Mouse (Mus musculus) liver, embryonic 16.5 days (tissue): Measurements from ENCODE around the gene Rps8. TPM values are rescaled to one million over a fixed set of nuclear protein-coding genes. Genes with fewer than 3 reads are reported as not detected.

Experiments
- ATAC-seq: fragments of 200-750 bp; cut with Nextera tagmentation; 2 replicates; pipeline ENCODE4 v1.8.0; 2017; ENCODE audit warnings: low read depth, mild to moderate bottlenecking, moderate number of reproducible peaks, moderate library complexity
- H3K27ac ChIP-seq: fragments of 300-500 bp; sonication (generic); 2 replicates; pipeline ENCODE4 v1.5.1; 2014; ENCODE audit warnings: mild to moderate bottlenecking, low read length
- H3K27me3 ChIP-seq: fragments of 300-500 bp; sonication (generic); 2 replicates; pipeline ENCODE4 v1.6.1; 2014; ENCODE audit warnings: low read depth, low read length, mixed read lengths; ENCODE audit not compliant: control insufficient read depth, insufficient read depth
- H3K36me3 ChIP-seq: fragments of 300-500 bp; sonication (generic); 2 replicates; pipeline ENCODE4 v1.6.1; 2014; ENCODE audit warnings: mild to moderate bottlenecking; ENCODE audit not compliant: control insufficient read depth, insufficient read depth
- H3K4me1 ChIP-seq: fragments of 300-500 bp; sonication (generic); 2 replicates; pipeline ENCODE4 v1.6.1; 2014; ENCODE audit warnings: low read depth, low read length, mixed read lengths; ENCODE audit not compliant: control insufficient read depth
- H3K4me2 ChIP-seq: fragments of 300-500 bp; sonication (generic); 2 replicates; pipeline ENCODE4 v1.6.1; 2014; ENCODE audit warnings: low read depth, low read length, mixed read lengths
- H3K4me3 ChIP-seq: fragments of 300-500 bp; sonication (generic); 2 replicates; pipeline ENCODE4 v1.5.1; 2014; ENCODE audit warnings: low read depth, mild to moderate bottlenecking, low read length
- H3K9ac ChIP-seq: fragments of 300-500 bp; sonication (generic); 2 replicates; pipeline ENCODE4 v1.6.1; 2014; ENCODE audit warnings: low read depth, low read length
- H3K9me3 ChIP-seq: fragments of 300-500 bp; sonication (generic); replicated peaks from 2 replicates; pipeline ENCODE4 v1.6.1; 2016; ENCODE audit warnings: low read length; ENCODE audit not compliant: control insufficient read depth
- WGBS: fragments of 180-500 bp; shearing (Covaris S2); extraction: QIAGEN DNeasy Blood & Tissue Kit; methylation state at CpG from one replicate; pipeline ENCODE4 v1.1.7; 2014; ENCODE audit not compliant: insufficient replicate concordance; 5-methylcytosine and 5-hydroxymethylcytosine counted together
- polyA plus RNA-seq: library from polyadenylated mRNA; unstranded; fragments of >200 nt; fragmentation: Nextera tagmentation; extraction: Ambion mirVana; gene quantifications from 2 replicates; pipeline ENCODE4 v1.2.1, GENCODE M21; 2015

Gene Rps8
- polyA plus RNA-seq, 1 experiment from 2014 or later = 514 TPM

DNA sequence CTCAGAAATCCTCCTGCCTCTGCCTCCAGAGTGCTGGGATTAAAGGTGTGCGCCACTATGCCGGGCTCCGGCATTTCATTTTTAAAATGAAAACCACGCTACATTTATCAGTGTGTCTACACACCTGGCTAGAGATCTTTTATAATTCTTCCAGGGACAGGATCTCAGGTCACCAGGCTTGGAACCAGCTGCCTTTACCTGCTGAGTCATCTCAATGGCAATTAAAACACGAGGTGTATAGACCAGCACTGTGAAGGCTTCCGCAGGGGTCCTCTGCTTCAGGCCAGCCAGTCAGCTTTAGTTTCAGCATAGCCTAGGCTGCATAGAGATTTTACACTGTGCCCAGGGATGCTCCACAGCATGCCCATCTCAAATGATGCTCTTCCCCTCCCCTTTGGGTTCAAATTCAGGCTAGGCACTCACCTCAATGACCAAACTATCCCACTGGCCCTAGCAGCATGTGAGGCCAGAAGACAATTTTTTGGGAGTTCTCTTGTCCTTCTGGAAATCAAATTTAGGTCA, 5.8 kb downstream of the Rps8 start:
- ATAC-seq = no peak
- H3K27me3 ChIP-seq = no peaks in the 10 kb centered on the region
- H3K36me3 ChIP-seq = peaks cover 37% of the 10 kb centered on the region
- H3K9me3 ChIP-seq = no peaks in the 10 kb centered on the region
- no peak overlapping the region for H3K27ac ChIP-seq
- no peak overlapping the region for H3K4me3 ChIP-seq
- H3K4me1 ChIP-seq = peaks cover 21% of the 10 kb centered on the region
- 76% methylated on average over 6 of the region's 6 CpGs for WGBS
- no peak overlapping the region for H3K9ac ChIP-seq
- no peak overlapping the region for H3K4me2 ChIP-seq

DNA sequence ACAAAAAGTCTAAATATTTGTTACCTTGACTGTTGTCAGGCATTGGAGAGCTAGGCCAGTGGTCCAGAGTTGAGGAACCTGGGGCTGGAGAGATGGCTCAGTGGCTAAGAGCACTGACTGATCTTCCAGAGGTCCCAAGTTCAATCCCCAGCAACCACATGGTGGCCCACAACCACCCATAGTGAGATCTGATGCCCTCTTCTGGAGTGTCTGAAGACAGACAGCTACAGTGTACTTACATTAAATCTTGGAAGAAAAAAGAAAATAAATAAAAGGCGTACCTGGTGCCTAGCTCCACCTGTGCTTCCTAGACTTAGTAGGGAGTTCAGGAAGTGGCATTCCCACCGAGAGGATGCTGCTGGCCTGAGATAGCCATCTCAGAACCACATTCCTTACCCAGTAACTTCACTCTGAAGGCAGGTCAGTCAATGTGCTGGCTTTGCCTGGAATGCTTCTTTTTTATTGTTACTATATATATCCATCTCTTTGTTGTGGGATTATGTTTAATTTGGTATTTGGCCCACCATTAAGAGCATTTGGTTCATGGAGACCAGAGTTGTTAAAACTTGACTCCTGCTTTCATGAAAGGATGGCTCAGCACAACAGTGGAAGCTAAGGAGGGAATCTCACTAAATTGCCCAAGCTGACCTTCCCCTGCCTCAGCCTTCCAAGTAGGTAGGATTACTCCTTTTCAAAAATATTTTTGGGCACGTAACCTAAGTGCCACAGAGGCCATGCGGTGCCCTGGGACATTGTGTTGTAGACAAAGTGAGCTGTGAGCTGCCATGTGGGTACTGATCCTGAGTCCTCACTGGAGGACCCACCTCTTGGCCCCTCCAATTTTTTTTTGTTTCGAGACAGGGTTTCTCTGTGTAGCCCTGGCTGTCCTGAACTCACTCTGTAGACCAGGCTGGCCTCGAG, 6.5 kb downstream of the Rps8 start:
- Histone ChIP-seq H3K27me3 (no peaks in the 10 kb centered on the region), H3K36me3 (peaks cover 37% of the 10 kb centered on the region), H3K4me1 (peaks cover 20% of the 10 kb centered on the region), H3K4me2 (no peak overlapping the region), H3K27ac (no peak overlapping the region), H3K9ac (no peak overlapping the region), H3K9me3 (no peaks in the 10 kb centered on the region), H3K4me3 (no peak overlapping the region)
- WGBS = 56% methylated on average over 6 of the region's 6 CpGs
- no peak for ATAC-seq

DNA sequence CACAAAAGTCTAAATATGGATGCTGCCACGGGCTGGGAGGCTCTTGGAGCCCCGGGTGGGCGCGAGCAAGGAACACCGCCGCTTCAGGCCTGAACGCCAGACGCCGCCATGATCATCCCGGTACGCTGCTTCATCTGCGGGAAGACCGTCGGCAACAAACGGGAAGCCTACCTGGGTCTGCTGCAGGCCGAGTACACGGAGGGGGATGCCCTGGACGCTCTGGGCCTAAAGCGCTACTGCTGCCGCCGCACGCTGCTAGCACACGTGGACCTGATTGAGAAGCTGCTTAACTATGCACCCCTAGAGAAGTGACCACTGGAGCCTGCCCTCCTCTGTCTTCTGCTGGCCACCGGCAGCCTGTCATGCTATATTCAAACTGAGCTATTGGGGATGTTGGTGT, 7.2 kb downstream of the Rps8 start:
- no peak for ATAC-seq
- H3K27ac ChIP-seq = no peak overlapping the region
- no peaks in the 10 kb centered on the region for H3K27me3 ChIP-seq
- peaks cover 15% of the 10 kb centered on the region for H3K4me1 ChIP-seq
- H3K36me3 ChIP-seq = peaks cover 37% of the 10 kb centered on the region
- no peak overlapping the region for H3K4me3 ChIP-seq
- H3K9ac ChIP-seq = no peak overlapping the region
- WGBS = 73% methylated on average over 24 of the region's 24 CpGs
- no peak overlapping the region for H3K4me2 ChIP-seq
- H3K9me3 ChIP-seq = no peaks in the 10 kb centered on the region

DNA sequence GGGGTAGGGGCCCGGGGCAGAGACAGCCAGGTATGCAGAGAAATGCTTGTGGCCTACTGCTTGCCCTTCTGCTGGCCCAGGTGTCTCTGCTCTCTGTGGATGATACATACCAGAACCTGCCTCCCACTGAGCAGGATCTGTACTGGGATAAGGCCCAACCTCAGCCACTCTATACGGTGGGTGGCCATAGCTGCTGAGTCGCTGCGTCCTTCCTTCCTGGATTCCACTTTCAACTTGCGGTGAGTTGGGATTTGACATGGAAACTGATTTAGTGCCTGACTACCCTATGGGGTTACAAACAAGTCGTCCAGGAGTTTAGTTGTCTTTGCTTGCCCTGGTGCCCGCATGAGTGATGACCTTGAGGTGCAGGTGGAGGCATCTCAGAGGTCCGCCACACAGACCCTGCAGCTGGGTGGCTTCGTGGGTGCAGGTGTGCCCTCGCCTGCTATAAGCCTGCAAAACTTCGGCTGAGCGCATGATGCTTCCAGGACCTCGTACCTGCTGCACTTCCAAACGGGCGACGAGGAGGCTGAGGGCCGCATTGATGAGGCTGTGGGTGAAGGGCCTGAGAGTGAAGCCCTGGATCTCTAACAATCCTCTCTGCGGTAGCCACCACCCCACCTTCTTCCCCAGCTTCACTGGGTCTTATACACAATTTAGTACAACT, 7.9 kb downstream of the Rps8 start:
- no peaks in the 10 kb centered on the region for H3K9me3 ChIP-seq
- H3K36me3 ChIP-seq = peaks cover 30% of the 10 kb centered on the region
- no peaks in the 10 kb centered on the region for H3K27me3 ChIP-seq
- 71% methylated on average over 18 of the region's 18 CpGs for WGBS
- ATAC-seq = no peak
- H3K27ac ChIP-seq = no peak overlapping the region
- no peak overlapping the region for H3K9ac ChIP-seq
- peaks cover 9% of the 10 kb centered on the region for H3K4me1 ChIP-seq
- H3K4me2 ChIP-seq = no peak overlapping the region
- H3K4me3 ChIP-seq = no peak overlapping the region

DNA sequence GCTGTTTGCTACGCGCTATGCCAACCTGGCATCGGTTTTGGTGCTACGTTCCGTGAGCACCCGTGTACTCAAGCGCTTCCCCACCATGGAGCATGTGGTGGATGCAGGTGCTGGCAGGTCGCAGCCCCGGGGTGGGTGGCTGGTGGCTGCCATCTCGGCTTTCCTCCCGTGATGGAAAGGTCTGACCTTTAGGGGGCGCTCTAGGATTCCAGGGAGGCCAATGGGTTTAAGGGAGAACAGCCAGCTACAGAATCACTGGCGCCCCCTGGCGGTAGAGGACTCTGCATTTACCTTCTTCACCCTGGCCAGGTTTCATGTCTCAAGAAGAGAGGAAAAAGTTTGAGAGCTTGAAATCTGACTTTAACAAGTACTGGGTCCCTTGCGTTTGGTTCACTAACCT, 9.9 kb downstream of the Rps8 start:
- Histone ChIP-seq H3K9ac (no peak overlapping the region), H3K36me3 (peaks cover 13% of the 10 kb centered on the region), H3K4me2 (no peak overlapping the region), H3K4me1 (no peaks in the 10 kb centered on the region), H3K9me3 (no peaks in the 10 kb centered on the region), H3K4me3 (no peak overlapping the region), H3K27me3 (no peaks in the 10 kb centered on the region), H3K27ac (no peak overlapping the region)
- WGBS = 37% methylated on average over 15 of the region's 15 CpGs
- peak; percentile 28; the same call in 1 of the 2 replicates for ATAC-seq

DNA sequence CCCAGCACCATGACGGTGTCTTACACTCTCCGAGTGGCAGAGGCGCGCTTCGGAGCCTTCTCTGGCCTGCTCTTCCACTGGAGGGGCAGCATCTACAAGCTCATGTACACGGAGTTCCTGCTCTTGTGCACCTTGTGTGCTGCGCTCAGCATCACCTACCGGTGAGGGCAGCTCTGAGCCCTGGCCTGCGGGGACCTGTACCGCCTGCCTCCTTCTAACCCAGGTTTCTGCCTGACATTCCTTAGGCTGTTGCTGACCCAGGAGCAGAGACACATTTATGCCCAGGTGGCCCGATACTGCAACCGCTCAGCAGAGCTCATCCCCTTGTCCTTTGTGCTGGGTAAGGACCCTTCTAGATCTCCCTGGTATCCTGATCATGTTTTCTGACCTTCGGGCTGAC, 10.8 kb downstream of the Rps8 start:
- H3K36me3 ChIP-seq = peaks cover 3% of the 10 kb centered on the region
- ATAC-seq = no peak
- H3K9ac ChIP-seq = no peak overlapping the region
- H3K9me3 ChIP-seq = no peaks in the 10 kb centered on the region
- 78% methylated on average over 13 of the region's 13 CpGs for WGBS
- no peak overlapping the region for H3K27ac ChIP-seq
- H3K4me3 ChIP-seq = no peak overlapping the region
- H3K27me3 ChIP-seq = no peaks in the 10 kb centered on the region
- H3K4me1 ChIP-seq = no peaks in the 10 kb centered on the region
- no peak overlapping the region for H3K4me2 ChIP-seq

DNA sequence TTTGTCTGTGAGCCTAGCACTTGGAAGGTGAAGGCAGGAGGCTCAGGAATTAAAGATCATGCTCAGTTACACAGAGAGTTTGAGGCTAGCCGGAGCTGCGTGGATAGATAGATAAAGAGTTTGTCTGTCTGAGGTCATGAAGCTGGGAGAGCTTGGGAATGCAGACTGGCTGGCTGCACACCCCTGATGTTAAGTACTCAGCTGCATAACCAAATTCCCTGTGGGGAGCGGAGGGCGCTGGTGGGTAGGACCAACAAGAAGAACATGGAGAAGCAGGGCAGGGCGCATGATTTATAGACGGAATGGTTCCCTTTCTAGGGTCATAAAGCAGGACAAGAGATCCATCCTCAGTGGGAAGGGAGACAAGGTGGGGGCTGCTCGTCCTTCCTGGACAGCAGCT, 13.0 kb downstream of the Rps8 start:
- ATAC-seq = no peak
- Histone ChIP-seq H3K4me3 (no peak overlapping the region), H3K36me3 (no peaks in the 10 kb centered on the region), H3K27me3 (no peaks in the 10 kb centered on the region), H3K4me2 (no peak overlapping the region), H3K9me3 (no peaks in the 10 kb centered on the region), H3K9ac (no peak overlapping the region), H3K27ac (no peak overlapping the region), H3K4me1 (peaks cover 3% of the 10 kb centered on the region)
- WGBS = 60% methylated on average over 7 of the region's 7 CpGs

DNA sequence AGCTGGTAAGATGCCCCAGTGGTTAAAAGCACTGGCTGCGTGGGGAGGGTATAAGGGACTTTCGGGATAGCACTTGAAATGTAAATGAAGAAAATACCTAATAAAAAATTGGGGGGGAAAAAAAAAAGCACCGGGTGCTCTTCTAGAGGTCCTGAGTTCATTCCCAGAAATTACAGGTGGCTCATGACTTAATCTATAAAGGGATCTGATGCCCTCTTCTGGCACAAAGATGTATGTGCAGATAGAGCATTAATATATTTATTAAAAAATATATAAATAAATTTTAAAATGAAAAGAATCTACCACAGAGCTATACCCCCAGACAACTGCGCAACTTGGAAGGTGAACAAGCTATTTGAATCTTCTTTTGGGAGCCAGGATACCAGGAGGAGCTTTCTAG, 15.4 kb downstream of the Rps8 start:
- Histone ChIP-seq H3K4me2 (no peak overlapping the region), H3K36me3 (no peaks in the 10 kb centered on the region), H3K9me3 (no peaks in the 10 kb centered on the region), H3K27me3 (no peaks in the 10 kb centered on the region), H3K4me1 (peaks cover 14% of the 10 kb centered on the region), H3K9ac (no peak overlapping the region), H3K4me3 (no peak overlapping the region), H3K27ac (no peak overlapping the region)
- 27% methylated on average over 4 of the region's 4 CpGs for WGBS
- no peak for ATAC-seq

DNA sequence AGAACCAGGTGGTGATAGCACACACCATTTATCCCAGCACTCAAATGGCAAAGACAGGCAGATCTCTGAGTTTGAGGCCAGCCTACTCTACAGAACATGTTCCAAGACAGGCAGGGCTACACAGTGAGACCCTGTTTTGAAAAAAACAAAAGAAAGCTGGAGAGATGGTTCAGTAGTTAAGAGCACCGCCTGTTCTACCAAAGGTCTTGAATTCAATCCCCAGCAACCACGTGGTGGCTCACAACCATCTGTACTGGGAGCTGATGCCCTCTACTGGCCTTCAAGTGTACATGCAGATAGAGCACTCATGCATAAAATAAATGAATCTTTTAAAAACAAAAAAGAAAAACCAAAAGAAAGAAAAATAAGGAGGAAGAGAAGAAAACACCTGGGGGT, 16.8 kb downstream of the Rps8 start:
- Histone ChIP-seq H3K36me3 (no peaks in the 10 kb centered on the region), H3K27me3 (no peaks in the 10 kb centered on the region), H3K9me3 (no peaks in the 10 kb centered on the region), H3K27ac (no peak overlapping the region), H3K4me1 (peaks cover 21% of the 10 kb centered on the region), H3K4me3 (no peak overlapping the region), H3K9ac (no peak overlapping the region), H3K4me2 (no peak overlapping the region)
- WGBS = 3% methylated on average over 2 of the region's 2 CpGs
- ATAC-seq = no peak
